Mouse (Mus musculus): Measurements from ENCODE around the gene Tlk2. TPM values are rescaled to one million over a fixed set of nuclear protein-coding genes. Genes with fewer than 3 reads are reported as not detected.
"Not testable (repeated sequence)": the region's sequence is repeated elsewhere in the genome, so short reads cannot be mapped to it uniquely, and the experiment has no call there.

The Tlk2 gene
- 9.0 and 10.2 TPM in 2 replicates for polyA plus RNA-seq (2012; rRNA removed)

- WGBS = 49% methylated on average over 2 of the region's 2 CpGs
- no peak for DNase-seq (ENCODE audit: low read depth, low spot score)
Measured at GRCm38 (mm10) chr11:105178516-105178915, at the start of gene Tlk2. Gene Tlk2 (plus strand): TSS chr11:105178807.

GRCm38 (mm10) chr11:105135692-105136091 is 42.9 kb upstream of the Tlk2 start:
- 87% methylated on average over 7 of the region's 7 CpGs for WGBS

GRCm38 (mm10) chr11:105137255-105137654 is 41.4 kb upstream of the Tlk2 start:
- WGBS = 94% methylated on average over 2 of the region's 2 CpGs

More at GRCm38 (mm10) chr11:105135692-105136091, 42.9 kb upstream of the Tlk2 start:
- no peak for DNase-seq (ENCODE audit: low read depth, low spot score)

GRCm38 (mm10) chr11:105140512-105140911 is 38.1 kb upstream of the Tlk2 start:
- WGBS = 97% methylated on average over 7 of the region's 8 CpGs
- not testable (repeated sequence) for DNase-seq (ENCODE audit: low read depth, low spot score)

More at GRCm38 (mm10) chr11:105137255-105137654, 41.4 kb upstream of the Tlk2 start:
- DNase-seq (ENCODE audit: low read depth, low spot score) = not testable (repeated sequence)

GRCm38 (mm10) chr11:105141115-105141514 is 37.5 kb upstream of the Tlk2 start:
- no peak for DNase-seq (ENCODE audit: low read depth, low spot score)
- 93% methylated on average over 5 of the region's 5 CpGs for WGBS

GRCm38 (mm10) chr11:105143564-105143963 is 35.0 kb upstream of the Tlk2 start:
- no peak for DNase-seq (ENCODE audit: low read depth, low spot score)

- no peak for DNase-seq (ENCODE audit: low read depth, low spot score)
- WGBS = 78% methylated on average over 3 of the region's 3 CpGs
Measured at GRCm38 (mm10) chr11:105144084-105144483, 34.5 kb upstream of the Tlk2 start.

GRCm38 (mm10) chr11:105144508-105145210 is 33.9 kb upstream of the Tlk2 start:
- DNase-seq (ENCODE audit: low read depth, low spot score) = no peak
- WGBS = 60% methylated on average over 11 of the region's 11 CpGs

- no peak for DNase-seq (ENCODE audit: low read depth, low spot score)
- WGBS = 63% methylated on average over 10 of the region's 10 CpGs
Measured at GRCm38 (mm10) chr11:105145211-105145610, 33.4 kb upstream of the Tlk2 start.

GRCm38 (mm10) chr11:105146593-105146992 is 32.0 kb upstream of the Tlk2 start, which contains the start of gene Gm10842:
Gene Gm10842 (plus strand): TSS chr11:105146893.
- DNase-seq (ENCODE audit: low read depth, low spot score) = no peak
- 75% methylated on average over 3 of the region's 3 CpGs for WGBS

GRCm38 (mm10) chr11:105149353-105149752 is 29.3 kb upstream of the Tlk2 start:
- DNase-seq (ENCODE audit: low read depth, low spot score) = no peak

GRCm38 (mm10) chr11:105149766-105150165 is 28.8 kb upstream of the Tlk2 start:
- WGBS = 92% methylated on average over 1 of the region's 1 CpGs
- no peak for DNase-seq (ENCODE audit: low read depth, low spot score)

More at GRCm38 (mm10) chr11:105149353-105149752, 29.3 kb upstream of the Tlk2 start:
- 76% methylated on average over 3 of the region's 3 CpGs for WGBS

GRCm38 (mm10) chr11:105150691-105151090 is 27.9 kb upstream of the Tlk2 start:
- DNase-seq (ENCODE audit: low read depth, low spot score) = no peak
- 54% methylated on average over 4 of the region's 4 CpGs for WGBS

- WGBS = 16% methylated on average over 19 of the region's 19 CpGs
- no peak for DNase-seq (ENCODE audit: low read depth, low spot score)
Measured at GRCm38 (mm10) chr11:105151226-105152016, 27.2 kb upstream of the Tlk2 start.

GRCm38 (mm10) chr11:105152017-105152300 is 26.6 kb upstream of the Tlk2 start:
- WGBS = 63% methylated on average over 2 of the region's 4 CpGs

GRCm38 (mm10) chr11:105152357-105152899 is 26.2 kb upstream of the Tlk2 start:
- 67% methylated on average over 11 of the region's 11 CpGs for WGBS
- no peak for DNase-seq (ENCODE audit: low read depth, low spot score)

More at GRCm38 (mm10) chr11:105152017-105152300, 26.6 kb upstream of the Tlk2 start:
- no peak for DNase-seq (ENCODE audit: low read depth, low spot score)

GRCm38 (mm10) chr11:105153068-105153833 is 25.4 kb upstream of the Tlk2 start:
- no peak for DNase-seq (ENCODE audit: low read depth, low spot score)
- 34% methylated on average over 12 of the region's 12 CpGs for WGBS

GRCm38 (mm10) chr11:105155915-105156314 is 22.7 kb upstream of the Tlk2 start:
- 51% methylated on average over 4 of the region's 4 CpGs for WGBS
- no peak for DNase-seq (ENCODE audit: low read depth, low spot score)

- no peak for DNase-seq (ENCODE audit: low read depth, low spot score)
- WGBS = 86% methylated on average over 19 of the region's 19 CpGs
Measured at GRCm38 (mm10) chr11:105156748-105157267, 21.8 kb upstream of the Tlk2 start.

- no peak for DNase-seq (ENCODE audit: low read depth, low spot score)
Measured at GRCm38 (mm10) chr11:105158047-105158446, 20.6 kb upstream of the Tlk2 start.

Data from large intestine, adult 2 months (tissue).